Mouse (Mus musculus) hindbrain, embryonic 13.5 days (tissue): Measurements from ENCODE around the gene Mtif2. TPM values are rescaled to one million over a fixed set of nuclear protein-coding genes. Genes with fewer than 3 reads are reported as not detected.
"Not testable (repeated sequence)": the region's sequence is repeated elsewhere in the genome, so short reads cannot be mapped to it uniquely, and the experiment has no call there.

Experiments
- ATAC-seq: fragments of 200-750 bp; cut with Nextera tagmentation; 2 replicates; pipeline ENCODE4 v1.8.0; 2017; ENCODE audit warnings: moderate TSS enrichment; ENCODE audit not compliant: low FRiP score
- H3K27ac ChIP-seq: fragments of 300-500 bp; sonication (generic); 2 replicates; pipeline ENCODE4 v1.5.1; 2015; ENCODE audit warnings: inconsistent platforms, mild to moderate bottlenecking, moderate library complexity
- H3K27me3 ChIP-seq: fragments of 300-500 bp; sonication (generic); 2 replicates; pipeline ENCODE4 v1.6.1; 2015; ENCODE audit warnings: mild to moderate bottlenecking, inconsistent platforms
- H3K36me3 ChIP-seq: fragments of 300-500 bp; sonication (generic); 2 replicates; pipeline ENCODE4 v1.6.1; 2015; ENCODE audit warnings: mild to moderate bottlenecking, inconsistent platforms
- H3K4me1 ChIP-seq: fragments of 300-500 bp; sonication (generic); replicated peaks from 2 replicates; pipeline ENCODE4 v1.6.1; 2015; ENCODE audit warnings: inconsistent platforms
- H3K4me2 ChIP-seq: fragments of 300-500 bp; sonication (generic); 2 replicates; pipeline ENCODE4 v1.6.1; 2015; ENCODE audit warnings: inconsistent platforms, mild to moderate bottlenecking, moderate library complexity
- H3K4me3 ChIP-seq: fragments of 300-500 bp; sonication (generic); 2 replicates; pipeline ENCODE4 v1.5.1; 2015; ENCODE audit warnings: mild to moderate bottlenecking, inconsistent platforms
- H3K9ac ChIP-seq: fragments of 300-500 bp; sonication (generic); 2 replicates; pipeline ENCODE4 v1.6.1; 2015; ENCODE audit warnings: mild to moderate bottlenecking, inconsistent platforms
- H3K9me3 ChIP-seq: fragments of 300-500 bp; sonication (generic); 2 replicates; pipeline ENCODE4 v1.6.1; 2016; ENCODE audit warnings: inconsistent platforms
- WGBS: fragments of 180-500 bp; shearing (Covaris S2); methylation state at CpG from one replicate; pipeline ENCODE4 v1.1.7; 2015; 5-methylcytosine and 5-hydroxymethylcytosine counted together
- polyA plus RNA-seq: library from polyadenylated mRNA; unstranded; fragments of >200 nt; fragmentation: Nextera tagmentation; extraction: Ambion mirVana; gene quantifications from 2 replicates; pipeline ENCODE4 v1.2.1, GENCODE M21; 2015

Mtif2 gene
- polyA plus RNA-seq, 1 experiment from 2014 or later, result 59.4 TPM

- Histone ChIP-seq H3K9me3 (no peaks in the 10 kb centered on the region), H3K4me1 (peaks cover 13% of the 10 kb centered on the region), H3K4me2 (no peak overlapping the region), H3K4me3 (no peak overlapping the region), H3K27me3 (no peaks in the 10 kb centered on the region), H3K36me3 (peaks cover 55% of the 10 kb centered on the region), H3K9ac (no peak overlapping the region), H3K27ac (no peak overlapping the region)
- no peak for ATAC-seq
- WGBS, result 89% methylated on average over 3 of the region's 3 CpGs
Measured at GRCm38 (mm10) chr11:29544225-29544945, 18.2 kb downstream of the Mtif2 start.

GRCm38 (mm10) chr11:29545150-29545752 lies 19.0 kb downstream of the Mtif2 start:
- H3K36me3 ChIP-seq, result peaks cover 52% of the 10 kb centered on the region
- not testable (repeated sequence) for H3K9me3 ChIP-seq
- 88% methylated on average over 4 of the region's 4 CpGs for WGBS

GRCm38 (mm10) chr11:29546297-29546696 lies 20.1 kb downstream of the Mtif2 start:
- Histone ChIP-seq H3K4me3 (peak overlapping the region; percentile 78), H3K36me3 (peaks cover 45% of the 10 kb centered on the region), H3K4me2 (peak overlapping the region; percentile 59), H3K4me1 (peaks cover 13% of the 10 kb centered on the region)
- not testable (repeated sequence) for H3K27ac ChIP-seq, ATAC-seq, H3K27me3 ChIP-seq, H3K9ac ChIP-seq, H3K9me3 ChIP-seq
- 84% methylated on average over 2 of the region's 2 CpGs for WGBS

More at GRCm38 (mm10) chr11:29545150-29545752, 19.0 kb downstream of the Mtif2 start:
- not testable (repeated sequence) for H3K27ac ChIP-seq, ATAC-seq, H3K4me2 ChIP-seq, H3K4me3 ChIP-seq, H3K27me3 ChIP-seq, H3K9ac ChIP-seq
- peaks cover 13% of the 10 kb centered on the region for H3K4me1 ChIP-seq

GRCm38 (mm10) chr11:29546762-29547161 lies 20.6 kb downstream of the Mtif2 start:
- H3K4me1 ChIP-seq, result peaks cover 13% of the 10 kb centered on the region
- H3K9me3 ChIP-seq, result no peaks in the 10 kb centered on the region
- H3K27ac ChIP-seq, result no peak overlapping the region
- peaks cover 40% of the 10 kb centered on the region for H3K36me3 ChIP-seq
- H3K4me2 ChIP-seq, result peak overlapping the region; percentile 59
- ATAC-seq, result no peak
- H3K27me3 ChIP-seq, result no peaks in the 10 kb centered on the region
- H3K9ac ChIP-seq, result peak overlapping the region; percentile 82
- peak overlapping the region; percentile 78 for H3K4me3 ChIP-seq
- 17% methylated on average over 2 of the region's 2 CpGs for WGBS

- ATAC-seq, result peak; percentile 8
- WGBS, result under 1% methylated on average over 27 of the region's 27 CpGs
- peak overlapping the region; percentile 82 for H3K9ac ChIP-seq
Measured at GRCm38 (mm10) chr11:29547249-29547751, 21.1 kb downstream of the Mtif2 start.

GRCm38 (mm10) chr11:29547752-29548503 lies 21.7 kb downstream of the Mtif2 start, which contains the start of the genes Clhc1 and Rps27a:
Gene Clhc1, plus strand, starts transcription at chr11:29547950.
Gene Rps27a, minus strand, starts transcription at chr11:29548109.
- Histone ChIP-seq H3K27me3 (no peaks in the 10 kb centered on the region), H3K27ac (peak within 1 kb of the TSS; percentile 87), H3K36me3 (peaks cover 33% of the 10 kb centered on the region), H3K4me2 (peak within 1 kb of the TSS; percentile 64), H3K4me1 (peaks cover 13% of the 10 kb centered on the region), H3K4me3 (peak within 1 kb of the TSS; percentile 78), H3K9ac (peak within 1 kb of the TSS; percentile 82), H3K9me3 (no peaks in the 10 kb centered on the region)
- ATAC-seq, result peak; percentile 98
- under 1% methylated on average over 46 of the region's 46 CpGs for WGBS

More at GRCm38 (mm10) chr11:29547249-29547751, 21.1 kb downstream of the Mtif2 start:
- Histone ChIP-seq H3K4me1 (peaks cover 13% of the 10 kb centered on the region), H3K27me3 (no peaks in the 10 kb centered on the region), H3K36me3 (peaks cover 38% of the 10 kb centered on the region), H3K4me2 (peak overlapping the region; percentile 59), H3K27ac (peak overlapping the region; percentile 87), H3K9me3 (no peaks in the 10 kb centered on the region), H3K4me3 (peak overlapping the region; percentile 78)

GRCm38 (mm10) chr11:29548504-29549424 lies 22.6 kb downstream of the Mtif2 start:
- peak overlapping the region; percentile 87 for H3K27ac ChIP-seq
- WGBS, result 26% methylated on average over 23 of the region's 23 CpGs
- peak overlapping the region; percentile 64 for H3K4me2 ChIP-seq
- H3K9me3 ChIP-seq, result no peaks in the 10 kb centered on the region
- peak overlapping the region; percentile 78 for H3K4me3 ChIP-seq
- H3K36me3 ChIP-seq, result peaks cover 28% of the 10 kb centered on the region
- H3K27me3 ChIP-seq, result no peaks in the 10 kb centered on the region
- ATAC-seq, result peak; percentile 5; the same call in 1 of the 2 replicates
- peaks cover 13% of the 10 kb centered on the region for H3K4me1 ChIP-seq
- peak overlapping the region; percentile 82 for H3K9ac ChIP-seq

- H3K27ac ChIP-seq, result no peak overlapping the region
- no peaks in the 10 kb centered on the region for H3K27me3 ChIP-seq
- no peaks in the 10 kb centered on the region for H3K9me3 ChIP-seq
- peaks cover 21% of the 10 kb centered on the region for H3K36me3 ChIP-seq
- no peak overlapping the region for H3K9ac ChIP-seq
- H3K4me1 ChIP-seq, result peaks cover 13% of the 10 kb centered on the region
- no peak overlapping the region for H3K4me2 ChIP-seq
- no peak for ATAC-seq
- no peak overlapping the region for H3K4me3 ChIP-seq
- WGBS, result 100% methylated on average over 1 of the region's 1 CpGs
Measured at GRCm38 (mm10) chr11:29549425-29549778, 23.2 kb downstream of the Mtif2 start.

- no peak overlapping the region for H3K27ac ChIP-seq
- H3K9ac ChIP-seq, result no peak overlapping the region
- WGBS, result 87% methylated on average over 9 of the region's 9 CpGs
- ATAC-seq, result no peak
- H3K4me1 ChIP-seq, result no peaks in the 10 kb centered on the region
- H3K9me3 ChIP-seq, result no peaks in the 10 kb centered on the region
- no peak overlapping the region for H3K4me3 ChIP-seq
- H3K27me3 ChIP-seq, result no peaks in the 10 kb centered on the region
- no peak overlapping the region for H3K4me2 ChIP-seq
- no peaks in the 10 kb centered on the region for H3K36me3 ChIP-seq
Measured at GRCm38 (mm10) chr11:29560452-29560851, 34.2 kb downstream of the Mtif2 start.

- Histone ChIP-seq H3K9me3 (no peaks in the 10 kb centered on the region), H3K9ac (no peak overlapping the region), H3K27me3 (no peaks in the 10 kb centered on the region), H3K4me3 (no peak overlapping the region), H3K4me2 (no peak overlapping the region), H3K27ac (no peak overlapping the region), H3K36me3 (no peaks in the 10 kb centered on the region), H3K4me1 (no peaks in the 10 kb centered on the region)
- ATAC-seq, result no peak
- 85% methylated on average over 3 of the region's 3 CpGs for WGBS
Measured at GRCm38 (mm10) chr11:29560990-29561389, 34.8 kb downstream of the Mtif2 start.

- Histone ChIP-seq H3K4me2 (no peak overlapping the region), H3K27me3 (no peaks in the 10 kb centered on the region), H3K9me3 (no peaks in the 10 kb centered on the region), H3K4me3 (no peak overlapping the region), H3K36me3 (no peaks in the 10 kb centered on the region), H3K4me1 (no peaks in the 10 kb centered on the region), H3K27ac (no peak overlapping the region), H3K9ac (no peak overlapping the region)
- no peak for ATAC-seq
- WGBS, result 88% methylated on average over 2 of the region's 2 CpGs
Measured at GRCm38 (mm10) chr11:29563406-29563805, 37.2 kb downstream of the Mtif2 start.
